Mouse (Mus musculus) liver, embryonic 13.5 days (tissue): Measurements from ENCODE around the gene Mgarp. TPM values are rescaled to one million over a fixed set of nuclear protein-coding genes. Genes with fewer than 3 reads are reported as not detected.
"Not testable (repeated sequence)": the region's sequence is repeated elsewhere in the genome, so short reads cannot be mapped to it uniquely, and the experiment has no call there.

ENCODE experiments used
- ATAC-seq: fragments of 200-750 bp; cut with Nextera tagmentation; 2 replicates; pipeline ENCODE4 v1.8.0; 2017; ENCODE audit warnings: low read depth, mild to moderate bottlenecking, moderate number of reproducible peaks, moderate library complexity
- DNase-seq: peaks from one replicate; pipeline ENCODE4 v3.0.0; 2022
- H3K27ac ChIP-seq: fragments of 300-500 bp; sonication (generic); 2 replicates; pipeline ENCODE4 v1.5.1; 2015; ENCODE audit warnings: moderate library complexity, mild to moderate bottlenecking, inconsistent platforms
- H3K27me3 ChIP-seq: fragments of 300-500 bp; sonication (generic); 2 replicates; pipeline ENCODE4 v1.6.1; 2015; ENCODE audit warnings: mild to moderate bottlenecking, inconsistent platforms
- H3K36me3 ChIP-seq: fragments of 300-500 bp; sonication (generic); 2 replicates; pipeline ENCODE4 v1.6.1; 2015; ENCODE audit warnings: mild to moderate bottlenecking, inconsistent platforms
- H3K4me1 ChIP-seq: fragments of 300-500 bp; sonication (generic); replicated peaks from 2 replicates; pipeline ENCODE4 v1.6.1; 2015; ENCODE audit warnings: inconsistent platforms
- H3K4me2 ChIP-seq: fragments of 300-500 bp; sonication (generic); 2 replicates; pipeline ENCODE4 v1.6.1; 2015; ENCODE audit warnings: inconsistent platforms, mild to moderate bottlenecking, moderate library complexity
- H3K4me3 ChIP-seq: fragments of 300-500 bp; sonication (generic); replicated peaks from 2 replicates; pipeline ENCODE4 v1.5.1; 2015; ENCODE audit warnings: mild to moderate bottlenecking, inconsistent platforms
- H3K9ac ChIP-seq: fragments of 300-500 bp; sonication (generic); 2 replicates; pipeline ENCODE4 v1.6.1; 2015; ENCODE audit warnings: mild to moderate bottlenecking, inconsistent platforms
- H3K9me3 ChIP-seq: fragments of 300-500 bp; sonication (generic); replicated peaks from 2 replicates; pipeline ENCODE4 v1.6.1; 2016; ENCODE audit warnings: inconsistent platforms
- WGBS: fragments of 180-500 bp; shearing (Covaris S2); methylation state at CpG from one replicate; pipeline ENCODE4 v1.1.7; 2015; ENCODE audit not compliant: insufficient replicate concordance; 5-methylcytosine and 5-hydroxymethylcytosine counted together
- polyA plus RNA-seq: library from polyadenylated mRNA; unstranded; fragments of >200 nt; fragmentation: Nextera tagmentation; extraction: Ambion mirVana; gene quantifications from 2 replicates; pipeline ENCODE4 v1.2.1, GENCODE M21; 2015

Gene Mgarp
- polyA plus RNA-seq, 1 experiment from 2014 or later: 1.1 TPM

GRCm38 (mm10) chr3:51415098-51416072 is 18.8 kb upstream of the Mgarp start, which contains the start of gene Naa15:
Naa15 (plus strand) TSS chr3:51415148.
- peak within 1 kb of the TSS; percentile 99 for H3K9ac ChIP-seq
- peak within 1 kb of the TSS; percentile 99 for H3K4me3 ChIP-seq
- H3K4me1 ChIP-seq: peaks cover 58% of the 10 kb centered on the region
- peak within 1 kb of the TSS; percentile 81 for H3K4me2 ChIP-seq
- 3% methylated on average over 43 of the region's 43 CpGs for WGBS
- peak; percentile 94 for DNase-seq
- ATAC-seq: peak; percentile 88
- H3K36me3 ChIP-seq: no peaks in the 10 kb centered on the region
- H3K27me3 ChIP-seq: no peaks in the 10 kb centered on the region
- H3K9me3 ChIP-seq: no peaks in the 10 kb centered on the region
- peak within 1 kb of the TSS; percentile 96 for H3K27ac ChIP-seq

- Histone ChIP-seq H3K27me3 (no peaks in the 10 kb centered on the region), H3K27ac (no peak overlapping the region), H3K4me2 (no peak overlapping the region), H3K9me3 (no peaks in the 10 kb centered on the region), H3K9ac (peak overlapping the region; percentile 35), H3K4me1 (peaks cover 49% of the 10 kb centered on the region), H3K36me3 (no peaks in the 10 kb centered on the region), H3K4me3 (no peak overlapping the region)
- ATAC-seq (peak; percentile 14; the same call in 1 of the 2 replicates), DNase-seq (no peak)
- WGBS: 42% methylated on average over 1 of the region's 1 CpGs
These were observed 16.7 kb upstream of the Mgarp start for GRCm38 (mm10) chr3:51413276-51413675.

- DNase-seq: no peak
- Histone ChIP-seq H3K27ac (no peak overlapping the region), H3K4me1 (peaks cover 49% of the 10 kb centered on the region), H3K9ac (no peak overlapping the region), H3K9me3 (no peaks in the 10 kb centered on the region), H3K4me2 (no peak overlapping the region), H3K36me3 (no peaks in the 10 kb centered on the region), H3K4me3 (no peak overlapping the region), H3K27me3 (no peaks in the 10 kb centered on the region)
- no peak for ATAC-seq
- WGBS: 87% methylated on average over 7 of the region's 7 CpGs
These were observed 15.9 kb upstream of the Mgarp start for GRCm38 (mm10) chr3:51412457-51412856.

GRCm38 (mm10) chr3:51408561-51409183 is 12.1 kb upstream of the Mgarp start, which contains the start of gene Ndufc1:
Ndufc1 (minus strand) TSS chr3:51408988.
- H3K9ac ChIP-seq: peak within 1 kb of the TSS; percentile 96
- peak within 1 kb of the TSS; percentile 93 for H3K4me3 ChIP-seq
- peaks cover 27% of the 10 kb centered on the region for H3K36me3 ChIP-seq
- under 1% methylated on average over 39 of the region's 40 CpGs for WGBS
- peak within 1 kb of the TSS; percentile 82 for H3K4me2 ChIP-seq
- ATAC-seq: peak; percentile 84
- peak; percentile 94 for DNase-seq
- no peaks in the 10 kb centered on the region for H3K27me3 ChIP-seq
- peaks cover 44% of the 10 kb centered on the region for H3K4me1 ChIP-seq
- no peaks in the 10 kb centered on the region for H3K9me3 ChIP-seq
- peak within 1 kb of the TSS; percentile 87 for H3K27ac ChIP-seq

GRCm38 (mm10) chr3:51407870-51408560 is 11.5 kb upstream of the Mgarp start:
- Histone ChIP-seq H3K4me3 (peak overlapping the region; percentile 93), H3K4me2 (peak overlapping the region; percentile 82), H3K4me1 (peaks cover 37% of the 10 kb centered on the region), H3K9me3 (no peaks in the 10 kb centered on the region), H3K9ac (peak overlapping the region; percentile 96), H3K27ac (peak overlapping the region; percentile 87), H3K36me3 (peaks cover 33% of the 10 kb centered on the region), H3K27me3 (no peaks in the 10 kb centered on the region)
- ATAC-seq (peak; percentile 25; the same call in 1 of the 2 replicates), DNase-seq (peak; percentile 9)
- WGBS: 21% methylated on average over 20 of the region's 20 CpGs

- Histone ChIP-seq H3K9ac (no peak overlapping the region), H3K4me2 (no peak overlapping the region), H3K4me3 (no peak overlapping the region), H3K4me1 (peaks cover 20% of the 10 kb centered on the region), H3K27ac (no peak overlapping the region), H3K36me3 (peaks cover 39% of the 10 kb centered on the region), H3K9me3 (no peaks in the 10 kb centered on the region), H3K27me3 (peaks cover 18% of the 10 kb centered on the region)
- ATAC-seq (no peak), DNase-seq (no peak)
- 82% methylated on average over 12 of the region's 12 CpGs for WGBS
These were observed 6.1 kb upstream of the Mgarp start for GRCm38 (mm10) chr3:51402628-51403027.

- peaks cover 17% of the 10 kb centered on the region for H3K4me1 ChIP-seq
- WGBS: 49% methylated on average over 4 of the region's 4 CpGs
- not testable (repeated sequence) for H3K4me2 ChIP-seq, DNase-seq, H3K27ac ChIP-seq, H3K4me3 ChIP-seq, ATAC-seq, H3K9me3 ChIP-seq, H3K9ac ChIP-seq
- peaks cover 39% of the 10 kb centered on the region for H3K36me3 ChIP-seq
- H3K27me3 ChIP-seq: peaks cover 23% of the 10 kb centered on the region
These were observed 5.5 kb upstream of the Mgarp start for GRCm38 (mm10) chr3:51402054-51402453.

GRCm38 (mm10) chr3:51400682-51401081 is 4.1 kb upstream of the Mgarp start:
- ATAC-seq (no peak), DNase-seq (no peak)
- Histone ChIP-seq H3K9ac (no peak overlapping the region), H3K4me3 (no peak overlapping the region), H3K4me1 (peaks cover 19% of the 10 kb centered on the region), H3K27me3 (peaks cover 30% of the 10 kb centered on the region), H3K27ac (no peak overlapping the region), H3K9me3 (no peaks in the 10 kb centered on the region), H3K4me2 (no peak overlapping the region), H3K36me3 (peaks cover 26% of the 10 kb centered on the region)
- WGBS: 73% methylated on average over 10 of the region's 10 CpGs

GRCm38 (mm10) chr3:51399531-51399930 is 3.0 kb upstream of the Mgarp start:
- DNase-seq (no peak), ATAC-seq (no peak)
- H3K36me3 ChIP-seq: peaks cover 21% of the 10 kb centered on the region
- no peak overlapping the region for H3K4me2 ChIP-seq
- H3K9me3 ChIP-seq: no peaks in the 10 kb centered on the region
- peaks cover 35% of the 10 kb centered on the region for H3K27me3 ChIP-seq
- peaks cover 21% of the 10 kb centered on the region for H3K4me1 ChIP-seq
- 60% methylated on average over 4 of the region's 4 CpGs for WGBS
- H3K9ac ChIP-seq: no peak overlapping the region
- H3K4me3 ChIP-seq: no peak overlapping the region
- no peak overlapping the region for H3K27ac ChIP-seq

- no peak for ATAC-seq
These were observed 2.1 kb upstream of the Mgarp start for GRCm38 (mm10) chr3:51398667-51399066.

More at GRCm38 (mm10) chr3:51398667-51399066, 2.1 kb upstream of the Mgarp start:
- H3K4me3 ChIP-seq: no peak overlapping the region
- no peak overlapping the region for H3K4me2 ChIP-seq
- WGBS: 21% methylated on average over 3 of the region's 3 CpGs
- no peaks in the 10 kb centered on the region for H3K9me3 ChIP-seq
- peaks cover 35% of the 10 kb centered on the region for H3K27me3 ChIP-seq
- H3K36me3 ChIP-seq: peaks cover 12% of the 10 kb centered on the region
- H3K27ac ChIP-seq: no peak overlapping the region
- DNase-seq: no peak
- peaks cover 21% of the 10 kb centered on the region for H3K4me1 ChIP-seq
- H3K9ac ChIP-seq: no peak overlapping the region
